Mouse (Mus musculus) embryonic facial prominence, embryonic 13.5 days (tissue): ENCODE data around the gene Zbtb16. TPM values are rescaled to one million over a fixed set of nuclear protein-coding genes. Genes with fewer than 3 reads are reported as not detected.
A peak's percentile ranks its signal among the peaks of the same experiment; 100 is the strongest.

Experiments used
- ATAC-seq: fragments of 200-750 bp; cut with Nextera tagmentation; 2 replicates; pipeline ENCODE4 v1.8.0; 2017; ENCODE audit warnings: low read depth; ENCODE audit not compliant: insufficient number of reproducible peaks, insufficient read depth, low FRiP score, low TSS enrichment
- H3K27ac ChIP-seq: fragments of 300-500 bp; sonication (generic); 2 replicates; pipeline ENCODE4 v1.5.1; 2015; ENCODE audit warnings: moderate library complexity, mild to moderate bottlenecking, inconsistent platforms
- H3K27me3 ChIP-seq: fragments of 300-500 bp; sonication (generic); 2 replicates; pipeline ENCODE4 v1.6.1; 2015; ENCODE audit warnings: mild to moderate bottlenecking, inconsistent platforms
- H3K36me3 ChIP-seq: fragments of 300-500 bp; sonication (generic); 2 replicates; pipeline ENCODE4 v1.6.1; 2015; ENCODE audit warnings: mild to moderate bottlenecking, inconsistent platforms
- H3K4me1 ChIP-seq: fragments of 300-500 bp; sonication (generic); 2 replicates; pipeline ENCODE4 v1.6.1; 2015; ENCODE audit warnings: inconsistent platforms
- H3K4me2 ChIP-seq: fragments of 300-500 bp; sonication (generic); 2 replicates; pipeline ENCODE4 v1.6.1; 2015; ENCODE audit warnings: moderate library complexity, mild to moderate bottlenecking, inconsistent platforms
- H3K4me3 ChIP-seq: fragments of 300-500 bp; sonication (generic); 2 replicates; pipeline ENCODE4 v1.5.1; 2015; ENCODE audit warnings: mild to moderate bottlenecking, inconsistent platforms
- H3K9ac ChIP-seq: fragments of 300-500 bp; sonication (generic); 2 replicates; pipeline ENCODE4 v1.6.1; 2015; ENCODE audit warnings: mild to moderate bottlenecking, inconsistent platforms
- H3K9me3 ChIP-seq: fragments of 300-500 bp; sonication (generic); 2 replicates; pipeline ENCODE4 v1.6.1; 2016; ENCODE audit warnings: inconsistent platforms
- WGBS: fragments of 180-500 bp; shearing (Covaris S2); methylation state at CpG from one replicate; pipeline ENCODE4 v1.1.7; 2015; ENCODE audit warnings: mixed read lengths; 5-methylcytosine and 5-hydroxymethylcytosine counted together
- polyA plus RNA-seq: library from polyadenylated mRNA; unstranded; fragments of >200 nt; fragmentation: Nextera tagmentation; extraction: Ambion mirVana; gene quantifications from 2 replicates; pipeline ENCODE4 v1.2.1, GENCODE M21; 2015

Zbtb16 gene
- polyA plus RNA-seq, 1 experiment from 2014 or later, result 2.2 TPM

- H3K4me2 ChIP-seq, result no peak overlapping the region
- H3K4me3 ChIP-seq, result no peak overlapping the region
- H3K27me3 ChIP-seq, result peaks cover 14% of the 10 kb centered on the region
- ATAC-seq, result no peak
- WGBS, result 80% methylated on average over 8 of the region's 8 CpGs
- no peak overlapping the region for H3K9ac ChIP-seq
- H3K27ac ChIP-seq, result no peak overlapping the region
- peaks cover 8% of the 10 kb centered on the region; the same call in 1 of the 2 replicates for H3K9me3 ChIP-seq
- no peaks in the 10 kb centered on the region for H3K36me3 ChIP-seq
- H3K4me1 ChIP-seq, result no peaks in the 10 kb centered on the region
Measured at GRCm38 (mm10) chr9:48640881-48641280, 195.1 kb downstream of the Zbtb16 start.

DNA sequence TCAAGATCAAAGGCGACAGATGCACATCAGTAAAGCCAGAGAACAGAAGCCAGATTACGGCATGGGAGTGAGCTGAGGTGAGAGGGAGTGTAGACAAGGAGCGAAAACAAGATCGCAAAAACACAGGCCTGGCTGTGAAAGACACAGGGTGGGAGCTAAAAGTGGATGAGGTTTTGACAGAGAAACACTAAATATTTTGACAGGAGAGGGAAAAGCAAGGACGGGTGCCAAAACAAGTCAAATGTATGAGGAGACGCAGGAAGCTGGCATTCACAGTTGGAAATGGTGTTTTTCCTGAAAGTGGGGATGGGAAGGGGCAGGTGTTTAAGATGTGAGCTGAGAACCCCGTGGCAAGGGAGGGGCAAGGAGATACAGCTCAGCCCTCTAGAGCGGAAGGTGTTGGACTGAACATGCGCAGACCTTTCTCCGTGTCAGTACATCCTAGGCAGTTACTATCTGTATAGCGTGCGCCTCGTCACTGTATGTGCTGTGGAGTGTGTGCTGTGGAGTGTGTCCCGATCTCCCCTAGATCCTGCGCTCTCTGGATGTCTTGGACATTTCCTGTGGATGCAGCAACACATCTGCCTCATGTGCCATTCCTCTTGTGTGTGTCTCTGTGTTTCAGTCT, 197.7 kb downstream of the Zbtb16 start:
- ATAC-seq, result no peak
- no peak overlapping the region for H3K4me3 ChIP-seq
- no peaks in the 10 kb centered on the region for H3K36me3 ChIP-seq

GRCm38 (mm10) chr9:48637161-48637560, 198.9 kb downstream of the Zbtb16 start:
- WGBS, result 89% methylated on average over 7 of the region's 7 CpGs
- H3K9ac ChIP-seq, result no peak overlapping the region
- ATAC-seq, result no peak
- H3K27me3 ChIP-seq, result peaks cover 14% of the 10 kb centered on the region
- H3K4me2 ChIP-seq, result no peak overlapping the region
- H3K4me3 ChIP-seq, result no peak overlapping the region
- H3K36me3 ChIP-seq, result no peaks in the 10 kb centered on the region
- no peak overlapping the region for H3K27ac ChIP-seq
- no peaks in the 10 kb centered on the region for H3K9me3 ChIP-seq
- no peaks in the 10 kb centered on the region for H3K4me1 ChIP-seq

More for the DNA sequence above, 197.7 kb downstream of the Zbtb16 start:
- H3K9me3 ChIP-seq, result no peaks in the 10 kb centered on the region
- WGBS, result 73% methylated on average over 15 of the region's 15 CpGs
- no peak overlapping the region for H3K27ac ChIP-seq
- peaks cover 14% of the 10 kb centered on the region for H3K27me3 ChIP-seq
- H3K9ac ChIP-seq, result no peak overlapping the region
- no peaks in the 10 kb centered on the region for H3K4me1 ChIP-seq
- H3K4me2 ChIP-seq, result no peak overlapping the region

DNA sequence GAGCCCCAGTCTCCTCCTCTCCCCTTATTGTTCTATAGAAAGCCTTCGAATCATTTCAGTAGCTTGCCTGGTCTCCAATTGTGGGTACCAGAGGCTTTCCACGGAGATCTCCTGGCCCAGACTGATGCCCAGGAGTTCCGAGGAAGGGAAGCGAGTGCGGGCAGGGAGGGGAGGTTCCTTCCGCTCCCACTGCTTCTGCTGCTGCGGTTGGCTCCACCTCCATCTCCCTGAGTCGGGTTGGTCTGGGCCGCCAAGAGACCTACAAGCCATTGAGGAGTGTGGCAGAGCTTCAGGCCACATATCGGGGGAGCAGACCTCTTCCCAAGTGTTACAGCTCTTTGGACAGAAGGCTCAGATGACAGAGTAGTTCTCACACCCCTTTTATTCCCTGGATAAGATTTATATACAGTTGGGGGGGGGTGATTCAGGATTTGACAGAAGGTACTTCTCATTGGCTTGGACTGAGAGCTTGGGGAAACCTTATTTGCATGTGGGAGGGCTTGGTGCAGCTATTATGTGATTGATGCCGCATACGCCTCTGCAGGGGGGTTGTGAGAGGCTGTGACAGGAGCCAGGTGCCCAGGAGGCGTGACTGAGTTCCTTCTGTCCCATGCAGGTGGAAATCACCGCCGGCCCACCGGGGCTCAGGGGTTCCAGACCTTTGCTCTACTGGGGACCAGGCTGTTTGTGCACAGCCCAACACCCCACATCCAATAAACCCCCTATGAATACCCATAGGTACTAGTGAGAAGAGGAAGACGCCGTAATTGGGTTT, 200.3 kb downstream of the Zbtb16 start:
- Histone ChIP-seq H3K4me3 (no peak overlapping the region), H3K4me2 (peak overlapping the region; percentile 33), H3K27ac (no peak overlapping the region), H3K36me3 (no peaks in the 10 kb centered on the region), H3K9ac (no peak overlapping the region), H3K27me3 (peaks cover 14% of the 10 kb centered on the region), H3K9me3 (no peaks in the 10 kb centered on the region), H3K4me1 (no peaks in the 10 kb centered on the region)
- no peak for ATAC-seq
- 41% methylated on average over 18 of the region's 18 CpGs for WGBS

DNA sequence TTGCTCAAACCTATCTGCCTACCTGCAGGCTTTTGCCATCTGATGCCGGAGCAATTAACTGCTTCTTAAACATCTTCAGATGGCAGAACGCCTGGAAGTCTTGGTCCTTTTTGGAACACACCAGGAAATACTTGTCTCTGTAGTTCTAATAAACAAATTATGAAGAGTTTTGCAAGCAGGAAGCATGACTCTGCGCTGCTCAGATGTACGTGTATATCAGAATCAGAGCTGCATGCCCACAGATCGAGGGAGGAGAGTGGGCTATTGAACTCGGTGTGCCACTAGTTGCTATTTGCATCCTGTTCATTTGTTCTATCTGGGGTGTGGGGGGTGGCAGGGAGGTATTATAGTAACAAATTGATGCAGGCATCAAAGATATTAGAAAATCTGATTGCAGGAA, 202.9 kb downstream of the Zbtb16 start:
- Histone ChIP-seq H3K27me3 (peaks cover 14% of the 10 kb centered on the region), H3K4me3 (no peak overlapping the region), H3K36me3 (no peaks in the 10 kb centered on the region), H3K9me3 (no peaks in the 10 kb centered on the region), H3K9ac (no peak overlapping the region), H3K4me2 (no peak overlapping the region), H3K27ac (no peak overlapping the region), H3K4me1 (no peaks in the 10 kb centered on the region)
- 64% methylated on average over 6 of the region's 6 CpGs for WGBS
- ATAC-seq, result no peak

DNA sequence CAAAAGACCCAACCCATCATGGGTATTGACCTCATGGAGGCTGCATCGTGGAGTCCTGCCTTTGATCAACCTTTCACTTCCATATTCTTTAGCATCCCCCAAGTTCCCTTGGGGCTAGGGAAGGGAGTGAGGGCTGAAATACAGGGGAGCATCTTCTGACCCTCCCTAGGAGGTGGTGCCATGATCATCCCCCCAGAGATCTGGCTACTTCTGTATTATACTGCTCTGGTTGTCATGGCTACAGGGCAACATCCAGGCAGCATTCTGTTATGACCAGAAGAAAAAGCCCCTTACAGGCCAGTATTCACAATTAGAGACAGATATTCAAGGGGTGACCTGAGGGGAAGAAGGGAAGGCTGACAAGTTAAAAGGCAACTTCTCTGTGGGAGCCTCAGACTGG, 216.8 kb downstream of the Zbtb16 start:
- 73% methylated on average over 1 of the region's 1 CpGs for whole genome bisulfite sequencing
- Histone ChIP-seq H3K27me3 (peaks cover 3% of the 10 kb centered on the region), H3K4me1 (0 out of 2 replicates have a peak, but pooled peaks cover 4% of the 10 kb centered on the region), H3K36me3 (no peaks in the 10 kb centered on the region), H3K9me3 (no peaks in the 10 kb centered on the region), H3K27ac (no peak overlapping the region), H3K4me2 (no peak overlapping the region), H3K4me3 (no peak overlapping the region), H3K9ac (no peak overlapping the region)
- no peak for ATAC-seq

DNA sequence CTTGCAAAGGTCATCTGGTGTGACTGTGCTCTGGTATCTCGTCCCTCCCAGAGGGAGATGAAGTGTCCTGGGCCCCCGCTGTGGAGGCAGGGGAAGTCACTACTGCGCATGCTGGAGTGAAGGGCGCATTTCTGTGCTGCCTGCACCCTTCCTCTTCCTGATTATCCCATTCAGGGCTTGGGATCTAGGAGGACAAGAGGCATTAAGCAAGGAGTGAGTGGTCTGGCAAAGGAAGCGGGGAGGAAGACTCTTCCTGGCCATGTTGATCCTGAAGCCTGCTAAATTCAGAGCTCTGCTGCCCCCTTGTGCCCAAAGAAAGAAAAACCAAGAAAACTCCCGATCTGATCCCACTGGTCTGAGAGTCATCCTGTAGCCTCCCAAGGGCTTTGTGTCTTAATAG, 217.4 kb downstream of the Zbtb16 start:
- WGBS, result 32% methylated on average over 6 of the region's 6 CpGs
- no peaks in the 10 kb centered on the region for H3K9me3 ChIP-seq
- no peaks in the 10 kb centered on the region for H3K36me3 ChIP-seq
- H3K27ac ChIP-seq, result no peak overlapping the region
- peak overlapping the region; percentile 44; the same call in 1 of the 2 replicates for H3K9ac ChIP-seq
- no peak overlapping the region for H3K4me3 ChIP-seq
- 0 out of 2 replicates have a peak, but pooled peaks cover 4% of the 10 kb centered on the region for H3K4me1 ChIP-seq
- peaks cover 3% of the 10 kb centered on the region for H3K27me3 ChIP-seq
- peak overlapping the region; percentile 45 for H3K4me2 ChIP-seq
- no peak for ATAC-seq

DNA sequence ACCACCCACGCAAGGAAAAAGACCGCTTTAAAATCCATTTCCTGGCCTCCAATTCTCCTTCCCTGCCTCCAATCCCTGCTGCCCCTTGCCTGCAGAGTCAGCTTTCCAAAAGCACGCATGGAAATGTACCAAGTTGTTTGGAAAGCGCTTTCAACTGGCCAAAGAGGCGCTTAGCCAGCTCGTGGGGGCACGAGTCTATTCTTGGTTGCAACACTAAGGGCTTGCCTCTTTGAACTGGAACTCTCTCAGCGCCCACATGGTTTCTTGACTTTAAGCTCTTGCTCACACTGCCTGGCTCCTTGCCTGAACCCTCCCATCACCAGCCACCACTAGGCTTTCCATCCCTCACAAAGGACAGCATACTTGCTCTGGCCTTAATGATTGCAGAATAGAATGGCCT, 217.9 kb downstream of the Zbtb16 start:
- H3K27me3 ChIP-seq, result peaks cover 3% of the 10 kb centered on the region
- peak overlapping the region; percentile 45; the same call in 1 of the 2 replicates for H3K4me2 ChIP-seq
- H3K9ac ChIP-seq, result peak overlapping the region; percentile 44; the same call in 1 of the 2 replicates
- H3K36me3 ChIP-seq, result no peaks in the 10 kb centered on the region
- no peaks in the 10 kb centered on the region for H3K9me3 ChIP-seq
- H3K4me3 ChIP-seq, result no peak overlapping the region
- no peak for ATAC-seq
- WGBS, result 80% methylated on average over 8 of the region's 8 CpGs
- 0 out of 2 replicates have a peak, but pooled peaks cover 4% of the 10 kb centered on the region for H3K4me1 ChIP-seq
- H3K27ac ChIP-seq, result no peak overlapping the region

GRCm38 (mm10) chr9:48617511-48618010, 218.5 kb downstream of the Zbtb16 start:
- Histone ChIP-seq H3K9ac (no peak overlapping the region), H3K4me1 (0 out of 2 replicates have a peak, but pooled peaks cover 4% of the 10 kb centered on the region), H3K4me3 (no peak overlapping the region), H3K36me3 (no peaks in the 10 kb centered on the region), H3K4me2 (no peak overlapping the region), H3K27ac (no peak overlapping the region), H3K9me3 (no peaks in the 10 kb centered on the region), H3K27me3 (peaks cover 3% of the 10 kb centered on the region)
- ATAC-seq, result no peak
- 81% methylated on average over 3 of the region's 3 CpGs for WGBS

DNA sequence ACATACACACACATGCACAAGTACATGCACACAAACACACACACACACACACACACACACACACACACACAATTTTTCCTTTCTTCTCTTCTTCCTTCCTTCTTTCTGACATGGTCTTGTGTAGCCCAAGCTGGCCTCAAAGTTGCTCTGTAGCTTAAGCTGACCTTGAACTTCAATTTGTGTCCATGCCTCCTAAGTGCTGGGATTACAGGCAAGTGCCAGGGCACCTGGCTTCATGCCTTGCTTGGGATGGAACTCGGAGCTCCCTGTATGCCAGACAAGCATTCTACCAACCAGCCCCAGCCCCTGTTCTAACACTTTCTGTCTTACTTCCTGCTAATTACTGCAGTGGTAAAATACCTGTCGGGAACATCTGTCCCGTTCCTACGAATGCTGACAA, 222.8 kb downstream of the Zbtb16 start:
- 82% methylated on average over 4 of the region's 4 CpGs for WGBS
- H3K4me1 ChIP-seq, result peaks cover 3% of the 10 kb centered on the region; the same call in 1 of the 2 replicates
- H3K27me3 ChIP-seq, result no peaks in the 10 kb centered on the region
- no peak overlapping the region for H3K27ac ChIP-seq
- no peaks in the 10 kb centered on the region for H3K36me3 ChIP-seq
- H3K4me2 ChIP-seq, result no peak overlapping the region
- ATAC-seq, result no peak
- no peaks in the 10 kb centered on the region for H3K9me3 ChIP-seq
- no peak overlapping the region for H3K9ac ChIP-seq
- H3K4me3 ChIP-seq, result no peak overlapping the region

- Histone ChIP-seq H3K4me2 (no peak overlapping the region), H3K27ac (no peak overlapping the region), H3K9ac (no peak overlapping the region), H3K27me3 (no peaks in the 10 kb centered on the region), H3K36me3 (no peaks in the 10 kb centered on the region), H3K4me3 (no peak overlapping the region), H3K4me1 (peaks cover 3% of the 10 kb centered on the region; the same call in 1 of the 2 replicates), H3K9me3 (no peaks in the 10 kb centered on the region)
- ATAC-seq, result no peak
- 84% methylated on average over 5 of the region's 5 CpGs for WGBS
Measured at GRCm38 (mm10) chr9:48612542-48612941, 223.5 kb downstream of the Zbtb16 start.

DNA sequence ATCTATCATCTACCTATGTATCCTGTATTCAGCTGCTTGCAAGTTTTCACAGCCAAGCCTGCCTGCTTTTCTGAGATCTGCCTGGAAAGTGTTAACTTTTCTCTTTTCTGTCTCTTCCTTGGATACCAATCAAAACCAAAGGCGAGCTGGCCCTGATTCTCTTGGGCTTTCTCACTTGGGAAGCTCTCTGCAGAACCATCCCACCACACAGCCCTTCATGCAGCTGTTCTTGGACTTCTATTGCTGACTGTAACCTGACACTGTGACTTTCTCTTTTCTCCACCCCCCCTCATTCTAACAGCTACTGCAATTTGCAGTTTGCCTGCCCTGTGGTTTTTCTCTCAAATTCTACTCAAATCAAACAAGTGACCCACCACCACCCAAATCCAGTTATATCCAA, 225.0 kb downstream of the Zbtb16 start:
- ATAC-seq, result no peak
- Histone ChIP-seq H3K27me3 (no peaks in the 10 kb centered on the region), H3K9ac (no peak overlapping the region), H3K27ac (no peak overlapping the region), H3K4me1 (peaks cover 3% of the 10 kb centered on the region; the same call in 1 of the 2 replicates), H3K36me3 (no peaks in the 10 kb centered on the region), H3K4me3 (no peak overlapping the region), H3K9me3 (no peaks in the 10 kb centered on the region), H3K4me2 (no peak overlapping the region)
- 15% methylated on average over 1 of the region's 1 CpGs for whole genome bisulfite sequencing
